Mouse (Mus musculus): Measurements from ENCODE around the gene Gucd1. TPM values are rescaled to one million over a fixed set of nuclear protein-coding genes. Genes with fewer than 3 reads are reported as not detected.
"Not testable (repeated sequence)": the region's sequence is repeated elsewhere in the genome, so short reads cannot be mapped to it uniquely, and the experiment has no call there.

Gucd1 gene
- polyA plus RNA-seq, 1 experiment = 80.5 TPM

- H3K36me3 ChIP-seq (ENCODE audit: control insufficient read depth, insufficient read depth, low read length) = no peaks in the 10 kb centered on the region
- 32% methylated on average over 9 of the region's 9 CpGs for WGBS
- TF ChIP-seq POLR2A (IDR thresholded peaks at IDR 0.05; ENCODE audit: control insufficient read depth, extremely low read depth, insufficient read depth, low read length, poor library complexity) = no peak
- TF ChIP-seq CTCF (IDR thresholded peaks at IDR 0.05; ENCODE audit: borderline replicate concordance, control insufficient read depth, extremely low read depth, insufficient read depth, low read length, poor library complexity) = no peak
- H3K27me3 ChIP-seq (ENCODE audit: control insufficient read depth, insufficient read depth, low read length) = no peaks in the 10 kb centered on the region
- DNase-seq = no peak
- no peaks in the 10 kb centered on the region for H3K4me1 ChIP-seq (replicated peaks; ENCODE audit: control insufficient read depth, insufficient read depth, low read length)
- H3K27ac ChIP-seq (ENCODE audit: control insufficient read depth, insufficient read depth, low read length) = no peak overlapping the region
- no peak overlapping the region for H3K4me3 ChIP-seq (ENCODE audit: control insufficient read depth, insufficient read depth, low read length)
Measured at GRCm38 (mm10) chr10:75364796-75365195, 153.0 kb downstream of the Gucd1 start.

- 36% methylated on average over 1 of the region's 1 CpGs for WGBS
- not testable (repeated sequence) for H3K36me3 ChIP-seq (ENCODE audit: control insufficient read depth, insufficient read depth, low read length); H3K27me3 ChIP-seq (ENCODE audit: control insufficient read depth, insufficient read depth, low read length); DNase-seq; H3K4me1 ChIP-seq (replicated peaks; ENCODE audit: control insufficient read depth, insufficient read depth, low read length); H3K4me3 ChIP-seq (ENCODE audit: control insufficient read depth, insufficient read depth, low read length); H3K27ac ChIP-seq (ENCODE audit: control insufficient read depth, insufficient read depth, low read length)
Measured at GRCm38 (mm10) chr10:75364214-75364690, 153.5 kb downstream of the Gucd1 start.

GRCm38 (mm10) chr10:75355341-75355740, 162.4 kb downstream of the Gucd1 start:
- no peak overlapping the region for H3K27ac ChIP-seq (ENCODE audit: control insufficient read depth, insufficient read depth, low read length)
- no peak for DNase-seq
- no peaks in the 10 kb centered on the region for H3K4me1 ChIP-seq (replicated peaks; ENCODE audit: control insufficient read depth, insufficient read depth, low read length)
- no peaks in the 10 kb centered on the region for H3K36me3 ChIP-seq (ENCODE audit: control insufficient read depth, insufficient read depth, low read length)
- WGBS = 59% methylated on average over 4 of the region's 4 CpGs
- H3K27me3 ChIP-seq (ENCODE audit: control insufficient read depth, insufficient read depth, low read length) = no peaks in the 10 kb centered on the region
- TF ChIP-seq POLR2A (IDR thresholded peaks at IDR 0.05; ENCODE audit: control insufficient read depth, extremely low read depth, insufficient read depth, low read length, poor library complexity) = no peak
- no peak for TF ChIP-seq CTCF (IDR thresholded peaks at IDR 0.05; ENCODE audit: borderline replicate concordance, control insufficient read depth, extremely low read depth, insufficient read depth, low read length, poor library complexity)
- H3K4me3 ChIP-seq (ENCODE audit: control insufficient read depth, insufficient read depth, low read length) = no peak overlapping the region

GRCm38 (mm10) chr10:75353838-75354241, 163.9 kb downstream of the Gucd1 start:
- not testable (repeated sequence) for H3K4me1 ChIP-seq (replicated peaks; ENCODE audit: control insufficient read depth, insufficient read depth, low read length); H3K27me3 ChIP-seq (ENCODE audit: control insufficient read depth, insufficient read depth, low read length); H3K27ac ChIP-seq (ENCODE audit: control insufficient read depth, insufficient read depth, low read length); H3K4me3 ChIP-seq (ENCODE audit: control insufficient read depth, insufficient read depth, low read length); H3K36me3 ChIP-seq (ENCODE audit: control insufficient read depth, insufficient read depth, low read length); DNase-seq
- 59% methylated on average over 9 of the region's 9 CpGs for WGBS

GRCm38 (mm10) chr10:75352541-75352940, 165.2 kb downstream of the Gucd1 start:
- 97% methylated on average over 12 of the region's 12 CpGs for WGBS
- TF ChIP-seq CTCF (IDR thresholded peaks at IDR 0.05; ENCODE audit: borderline replicate concordance, control insufficient read depth, extremely low read depth, insufficient read depth, low read length, poor library complexity) (no peak), POLR2A (IDR thresholded peaks at IDR 0.05; ENCODE audit: control insufficient read depth, extremely low read depth, insufficient read depth, low read length, poor library complexity) (no peak)
- Histone ChIP-seq H3K27me3 (ENCODE audit: control insufficient read depth, insufficient read depth, low read length) (no peaks in the 10 kb centered on the region), H3K4me3 (ENCODE audit: control insufficient read depth, insufficient read depth, low read length) (no peak overlapping the region), H3K36me3 (ENCODE audit: control insufficient read depth, insufficient read depth, low read length) (no peaks in the 10 kb centered on the region), H3K27ac (ENCODE audit: control insufficient read depth, insufficient read depth, low read length) (no peak overlapping the region), H3K4me1 (replicated peaks; ENCODE audit: control insufficient read depth, insufficient read depth, low read length) (no peaks in the 10 kb centered on the region)
- no peak for DNase-seq

GRCm38 (mm10) chr10:75350564-75350963, 167.2 kb downstream of the Gucd1 start:
- DNase-seq = no peak
- Histone ChIP-seq H3K27me3 (ENCODE audit: control insufficient read depth, insufficient read depth, low read length) (no peaks in the 10 kb centered on the region), H3K4me1 (replicated peaks; ENCODE audit: control insufficient read depth, insufficient read depth, low read length) (no peaks in the 10 kb centered on the region), H3K27ac (ENCODE audit: control insufficient read depth, insufficient read depth, low read length) (no peak overlapping the region), H3K4me3 (ENCODE audit: control insufficient read depth, insufficient read depth, low read length) (no peak overlapping the region), H3K36me3 (ENCODE audit: control insufficient read depth, insufficient read depth, low read length) (no peaks in the 10 kb centered on the region)
- WGBS = 83% methylated on average over 5 of the region's 5 CpGs
- TF ChIP-seq CTCF (IDR thresholded peaks at IDR 0.05; ENCODE audit: borderline replicate concordance, control insufficient read depth, extremely low read depth, insufficient read depth, low read length, poor library complexity) = no peak
- TF ChIP-seq POLR2A (IDR thresholded peaks at IDR 0.05; ENCODE audit: control insufficient read depth, extremely low read depth, insufficient read depth, low read length, poor library complexity) = no peak

- no peaks in the 10 kb centered on the region for H3K36me3 ChIP-seq (ENCODE audit: control insufficient read depth, insufficient read depth, low read length)
- no peaks in the 10 kb centered on the region; the same call in 1 of the 2 replicates for H3K4me1 ChIP-seq (replicated peaks; ENCODE audit: control insufficient read depth, insufficient read depth, low read length)
- 67% methylated on average over 2 of the region's 2 CpGs for WGBS
- TF ChIP-seq CTCF (IDR thresholded peaks at IDR 0.05; ENCODE audit: borderline replicate concordance, control insufficient read depth, extremely low read depth, insufficient read depth, low read length, poor library complexity) = no peak
- TF ChIP-seq POLR2A (IDR thresholded peaks at IDR 0.05; ENCODE audit: control insufficient read depth, extremely low read depth, insufficient read depth, low read length, poor library complexity) = no peak
- no peaks in the 10 kb centered on the region for H3K27me3 ChIP-seq (ENCODE audit: control insufficient read depth, insufficient read depth, low read length)
- no peak overlapping the region for H3K4me3 ChIP-seq (ENCODE audit: control insufficient read depth, insufficient read depth, low read length)
- DNase-seq = no peak
- H3K27ac ChIP-seq (ENCODE audit: control insufficient read depth, insufficient read depth, low read length) = no peak overlapping the region
Measured at GRCm38 (mm10) chr10:75345265-75345664, 172.5 kb downstream of the Gucd1 start.

GRCm38 (mm10) chr10:75344563-75344962, 173.2 kb downstream of the Gucd1 start:
- not testable (repeated sequence) for H3K27ac ChIP-seq (ENCODE audit: control insufficient read depth, insufficient read depth, low read length); H3K4me1 ChIP-seq (replicated peaks; ENCODE audit: control insufficient read depth, insufficient read depth, low read length); H3K36me3 ChIP-seq (ENCODE audit: control insufficient read depth, insufficient read depth, low read length); H3K27me3 ChIP-seq (ENCODE audit: control insufficient read depth, insufficient read depth, low read length); DNase-seq; H3K4me3 ChIP-seq (ENCODE audit: control insufficient read depth, insufficient read depth, low read length)
- WGBS = 92% methylated on average over 1 of the region's 1 CpGs
